ENCODE assay signal across 27 mouse cellular contexts in genomic region chr6:29118231-29118630, GRCm38 (mm10). TPM values are rescaled to one million over a fixed set of nuclear protein-coding genes. Genes with fewer than 3 reads are reported as not detected.
"Had no signal": no experiment of that assay in that cellular context is flagged by ENCODE, and none has a peak within 500 bp of the region (broad histone marks: within the 10 kb centered on the region; RNA-seq: fewer than 3 reads in every experiment).

No protein-coding gene starts in this region.

- H3K9me3 ChIP-seq: limb, embryonic 10.5 days; limb, embryonic 13.5 days; liver, embryonic 12.5 days; liver, embryonic 15.5 days; midbrain, embryonic 12.5 days; neural tube, embryonic 12.5 days had no signal

- H3K27ac ChIP-seq: kidney, postnatal 0 days; layer of hippocampus, adult 2 months; limb, embryonic 10.5 days; limb, embryonic 13.5 days; liver, embryonic 12.5 days; liver, embryonic 15.5 days; macrophage; midbrain, embryonic 12.5 days; neural tube, embryonic 12.5 days; stomach, postnatal 0 days had no signal

- H3K36me3 ChIP-seq: liver, embryonic 12.5 days; liver, embryonic 15.5 days; neural tube, embryonic 12.5 days had no signal

- H3K27me3 ChIP-seq: limb, embryonic 13.5 days; liver, embryonic 12.5 days; liver, embryonic 15.5 days; midbrain, embryonic 12.5 days; neural tube, embryonic 12.5 days had no signal

- ATAC-seq: intestine, postnatal 0 days; liver, embryonic 12.5 days had no signal

- H3K4me1 ChIP-seq: limb, embryonic 10.5 days; liver, embryonic 12.5 days; liver, embryonic 15.5 days; midbrain, embryonic 12.5 days; neural tube, embryonic 12.5 days had no signal

- H3K4me3 ChIP-seq: layer of hippocampus, adult 2 months; limb, embryonic 10.5 days; limb, embryonic 13.5 days; liver, embryonic 12.5 days; liver, embryonic 15.5 days; midbrain, embryonic 12.5 days; neural tube, embryonic 12.5 days had no signal

- DNase-seq: liver; lung, adult 2 months; right cerebral cortex, adult 18-20 months; right cerebral cortex, postnatal 14 days; right cerebral cortex, postnatal 4 days; thymus, adult 2 months; thymus, postnatal 14 days; thymus, postnatal 4 days had no signal

- H3K9ac ChIP-seq: limb, embryonic 13.5 days; liver, embryonic 12.5 days; liver, embryonic 15.5 days; midbrain, embryonic 12.5 days; neural tube, embryonic 12.5 days had no signal

- H3K4me2 ChIP-seq: limb, embryonic 13.5 days; liver, embryonic 12.5 days; liver, embryonic 15.5 days; midbrain, embryonic 12.5 days; neural tube, embryonic 12.5 days had no signal

RNA-seq across cellular contexts. Expression of gene Lep, which starts 58.2 kb away (rescaled TPM):
- total RNA-seq: layer of hippocampus, adult 2 months; layer of hippocampus, postnatal 36 days; left cerebral cortex, adult 8-10 months; left cerebral cortex, postnatal 25 days; megakaryocyte, adult 5-6 weeks; midbrain, postnatal 0 days had no signal
- polyA plus RNA-seq: intestine, postnatal 0 days; kidney, embryonic 14.5 days; kidney, postnatal 0 days; limb, embryonic 10.5 days; limb, embryonic 13.5 days; liver, embryonic 12.5 days; liver, embryonic 15.5 days; lung, embryonic 16.5 days; macrophage; midbrain, embryonic 12.5 days; midbrain, postnatal 0 days; neural tube, embryonic 12.5 days; stomach, embryonic 14.5 days; stomach, postnatal 0 days had no signal
